Mouse (Mus musculus) E14TG2a.4 (cell line): ENCODE data around the gene Fstl5.

Experiments
- CTCF ChIP-seq: conservative IDR thresholded peaks from 2 replicates; pipeline ENCODE4 v1.5.1; 2014; ENCODE audit warnings: low read length
- NANOG ChIP-seq: IDR thresholded peaks from 2 replicates; pipeline ENCODE4 v1.6.1; 2014; ENCODE audit warnings: borderline replicate concordance, low read length, mixed read lengths
- POU5F1 ChIP-seq: IDR thresholded peaks from 2 replicates; pipeline ENCODE4 v1.6.1; 2014; ENCODE audit warnings: low read length, borderline replicate concordance

- TF ChIP-seq POU5F1, result no peak
- TF ChIP-seq CTCF, result no peak
- no peak for TF ChIP-seq NANOG
These were observed 248.4 kb downstream of the Fstl5 start for GRCm38 (mm10) chr3:76322431-76322830.
